Mouse (Mus musculus): ENCODE results near the gene Iyd.

DNA sequence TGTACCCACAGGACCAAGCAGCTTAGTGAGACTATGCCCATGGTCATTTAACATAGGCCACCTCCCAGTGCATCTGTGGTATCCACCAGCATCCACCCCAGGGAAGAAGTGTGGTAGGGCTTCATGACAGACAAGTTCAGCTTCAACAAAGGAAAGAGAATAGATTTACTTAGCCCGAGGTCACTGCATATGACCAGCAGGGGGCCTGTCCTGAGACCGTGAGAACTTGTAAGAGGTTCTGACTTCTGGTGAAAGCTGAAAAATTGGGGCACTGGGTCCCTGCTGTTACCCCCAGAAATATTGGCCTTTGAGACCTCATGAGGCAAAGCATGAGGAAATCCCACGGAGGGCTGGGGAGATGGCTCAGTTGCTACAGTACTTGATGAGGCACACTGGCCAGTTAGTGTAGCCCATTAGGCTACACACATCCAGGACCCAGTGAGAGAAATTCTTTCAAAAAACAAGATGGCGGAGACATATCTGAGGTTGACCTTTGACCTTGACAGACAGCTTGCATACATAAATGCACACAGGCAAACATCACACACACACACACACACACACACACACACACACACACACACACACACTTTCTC, 34.0 kb downstream of the Iyd start:
- TF ChIP-seq POLR2A (IDR thresholded peaks at IDR 0.05; ENCODE audit: insufficient read length, low read depth) (no peak), MYOG (IDR thresholded peaks at IDR 0.05; ENCODE audit: control insufficient read depth in 1 of 3, insufficient read depth in 1 of 3, insufficient read length in 2 of 3, low read depth in 2 of 3) (no peak), MYOD1 (IDR thresholded peaks at IDR 0.05; ENCODE audit: control insufficient read depth in 1 of 3, insufficient read length in 2 of 3, low read depth in 2 of 3) (no peak), MAX (IDR thresholded peaks at IDR 0.05; ENCODE audit: low read depth) (no peak), POLR2AphosphoS2 (IDR thresholded peaks at IDR 0.05; ENCODE audit: insufficient read length, low read depth) (no peak), CEBPB (IDR thresholded peaks at IDR 0.05; ENCODE audit: insufficient read depth, poor library complexity, severe bottlenecking) (no peak), E2F4 (IDR thresholded peaks at IDR 0.05; ENCODE audit: insufficient read depth) (no peak)

All from myocyte (in vitro differentiated cells).